Mouse (Mus musculus): ENCODE measurements around the gene Cpa1. TPM values are rescaled to one million over a fixed set of nuclear protein-coding genes. Genes with fewer than 3 reads are reported as not detected.

Cpa1 gene
- 0.15 and 0.47 TPM in 2 replicates for polyA plus RNA-seq (2012; rRNA removed)

GRCm38 (mm10) chr6:30638674-30639268 lies at the start of gene Cpa1:
Cpa1 (plus strand) TSS chr6:30639218.
- no peak for DNase-seq (ENCODE audit: low spot score)

- DNase-seq (ENCODE audit: low spot score): no peak
Measured at GRCm38 (mm10) chr6:30589819-30590218, 49.2 kb upstream of the Cpa1 start.

GRCm38 (mm10) chr6:30591851-30592404 lies 47.1 kb upstream of the Cpa1 start:
- DNase-seq (ENCODE audit: low spot score): no peak

- no peak for DNase-seq (ENCODE audit: low spot score)
Measured at GRCm38 (mm10) chr6:30592417-30592974, 46.5 kb upstream of the Cpa1 start.

- DNase-seq (ENCODE audit: low spot score): no peak
Measured at GRCm38 (mm10) chr6:30594364-30594763, 44.7 kb upstream of the Cpa1 start.

- no peak for DNase-seq (ENCODE audit: low spot score)
Measured at GRCm38 (mm10) chr6:30596230-30596898, 42.7 kb upstream of the Cpa1 start.

GRCm38 (mm10) chr6:30600033-30600432 lies 39.0 kb upstream of the Cpa1 start:
- DNase-seq (ENCODE audit: low spot score): no peak

GRCm38 (mm10) chr6:30600995-30601394 lies 38.0 kb upstream of the Cpa1 start:
- DNase-seq (ENCODE audit: low spot score): no peak

- no peak for DNase-seq (ENCODE audit: low spot score)
Measured at GRCm38 (mm10) chr6:30604342-30604867, 34.6 kb upstream of the Cpa1 start.

- no peak for DNase-seq (ENCODE audit: low spot score)
Measured at GRCm38 (mm10) chr6:30605111-30605510, 33.9 kb upstream of the Cpa1 start.

GRCm38 (mm10) chr6:30605672-30606071 lies 33.3 kb upstream of the Cpa1 start:
- no peak for DNase-seq (ENCODE audit: low spot score)

GRCm38 (mm10) chr6:30610710-30611109 lies 28.3 kb upstream of the Cpa1 start, which contains the start of gene Cpa5:
Cpa5 (plus strand) TSS chr6:30611010.
- DNase-seq (ENCODE audit: low spot score): no peak

GRCm38 (mm10) chr6:30611212-30611611 lies 27.8 kb upstream of the Cpa1 start:
- no peak for DNase-seq (ENCODE audit: low spot score)

GRCm38 (mm10) chr6:30614251-30614650 lies 24.8 kb upstream of the Cpa1 start:
- no peak for DNase-seq (ENCODE audit: low spot score)

- no peak for DNase-seq (ENCODE audit: low spot score)
Measured at GRCm38 (mm10) chr6:30615741-30616140, 23.3 kb upstream of the Cpa1 start.

GRCm38 (mm10) chr6:30616491-30616941 lies 22.5 kb upstream of the Cpa1 start:
- no peak for DNase-seq (ENCODE audit: low spot score)

- DNase-seq (ENCODE audit: low spot score): no peak
Measured at GRCm38 (mm10) chr6:30617020-30617958, 21.7 kb upstream of the Cpa1 start.

GRCm38 (mm10) chr6:30617959-30618590 lies 20.9 kb upstream of the Cpa1 start:
- no peak for DNase-seq (ENCODE audit: low spot score)

GRCm38 (mm10) chr6:30618735-30619134 lies 20.3 kb upstream of the Cpa1 start:
- DNase-seq (ENCODE audit: low spot score): no peak

GRCm38 (mm10) chr6:30619606-30620005 lies 19.4 kb upstream of the Cpa1 start:
- peak; percentile 2 for DNase-seq (ENCODE audit: low spot score)

GRCm38 (mm10) chr6:30620591-30620990 lies 18.4 kb upstream of the Cpa1 start:
- no peak for DNase-seq (ENCODE audit: low spot score)

Data from urinary bladder, adult 2 months (tissue).